11 mouse cellular contexts compared by ENCODE assay signal in genomic region chr17:45693812-45694565, GRCm38 (mm10). TPM values are rescaled to one million over a fixed set of nuclear protein-coding genes. Genes with fewer than 3 reads are reported as not detected.
DNase-seq lines count a peak whose midpoint lies in the region; ATAC-seq and TF ChIP-seq lines count a peak whose summit lies in the region.
"Had no signal": no experiment of that assay in that cellular context is flagged by ENCODE, and none has a peak within 500 bp of the region (broad histone marks: within the 10 kb centered on the region; RNA-seq: fewer than 3 reads in every experiment).

No protein-coding gene starts in this region.

- no peaks in the 10 kb centered on the region for H3K9me3 ChIP-seq in hindbrain, embryonic 13.5 days
- H3K9me3 ChIP-seq in hindbrain, embryonic 11.5 days (ENCODE audit: control insufficient read depth, low read length): no peaks in the 10 kb centered on the region
- H3K9me3 ChIP-seq in heart, embryonic 15.5 days (replicated peaks): no peaks in the 10 kb centered on the region
- no peaks in the 10 kb centered on the region for H3K9me3 ChIP-seq in lung, postnatal 0 days (ENCODE audit: low read length)
- H3K9me3 ChIP-seq: liver, embryonic 15.5 days had no signal

- H3K36me3 ChIP-seq in hindbrain, embryonic 13.5 days: peaks cover 20% of the 10 kb centered on the region
- no peaks in the 10 kb centered on the region for H3K36me3 ChIP-seq in hindbrain, embryonic 11.5 days (ENCODE audit: control insufficient read depth, insufficient read depth, low read length)
- H3K36me3 ChIP-seq in heart, embryonic 15.5 days: peaks cover 7% of the 10 kb centered on the region
- H3K36me3 ChIP-seq in lung, postnatal 0 days (ENCODE audit: insufficient read depth, low read length): no peaks in the 10 kb centered on the region
- H3K36me3 ChIP-seq in thymus, adult 2 months (ENCODE audit: control insufficient read depth, insufficient read depth, low read length): peaks cover 4% of the 10 kb centered on the region; the same call in 1 of the 2 replicates

- H3K9ac ChIP-seq in hindbrain, embryonic 13.5 days: peak overlapping the region; percentile 8; the same call in 1 of the 2 replicates
- H3K9ac ChIP-seq in hindbrain, embryonic 11.5 days (ENCODE audit: low read depth, low read length): no peak overlapping the region
- no peak overlapping the region for H3K9ac ChIP-seq in heart, embryonic 15.5 days
- H3K9ac ChIP-seq in lung, postnatal 0 days (replicated peaks; ENCODE audit: low read depth): 0 out of 2 replicates have a peak overlapping the region, but pooled peaks have one; percentile 1
- H3K9ac ChIP-seq: liver, embryonic 15.5 days had no signal

- no peak for ATAC-seq in hindbrain, embryonic 13.5 days (ENCODE audit: low FRiP score)
- ATAC-seq in hindbrain, embryonic 11.5 days (ENCODE audit: low FRiP score): no peak
- ATAC-seq in heart, embryonic 15.5 days (replicated peaks; ENCODE audit: insufficient number of reproducible peaks, insufficient read depth, low FRiP score, low read depth): no peak
- ATAC-seq in lung, postnatal 0 days: peak; percentile 91
- no peak for ATAC-seq in cerebellum, adult (ENCODE audit: insufficient number of reproducible peaks, low FRiP score, low TSS enrichment)

- no peak overlapping the region for H3K27ac ChIP-seq in hindbrain, embryonic 13.5 days
- no peak overlapping the region for H3K27ac ChIP-seq in hindbrain, embryonic 11.5 days (ENCODE audit: low read depth, low read length)
- peak overlapping the region; percentile 21; the same call in 1 of the 2 replicates for H3K27ac ChIP-seq in heart, embryonic 15.5 days
- H3K27ac ChIP-seq in lung, postnatal 0 days (ENCODE audit: low read length): peak overlapping the region; percentile 86
- H3K27ac ChIP-seq in thymus, adult 2 months (ENCODE audit: control insufficient read depth, insufficient read depth, low read length): no peak overlapping the region
- H3K27ac ChIP-seq: left cerebral cortex, adult 2 months had no signal

- TF ChIP-seq EP300 in lung, postnatal 0 days (IDR thresholded peaks at IDR 0.05): peak; percentile 89

- WGBS in hindbrain, embryonic 13.5 days: 89% methylated on average over 18 of the region's 18 CpGs
- 79% methylated on average over 18 of the region's 18 CpGs for WGBS in hindbrain, embryonic 11.5 days
- WGBS in heart, embryonic 15.5 days: 52% methylated on average over 18 of the region's 18 CpGs
- WGBS in lung, postnatal 0 days: 39% methylated on average over 18 of the region's 18 CpGs
- 93% methylated on average over 18 of the region's 18 CpGs for WGBS in thymus, adult 2 months

- no peak overlapping the region for H3K4me3 ChIP-seq in hindbrain, embryonic 13.5 days
- H3K4me3 ChIP-seq in hindbrain, embryonic 11.5 days (ENCODE audit: low read depth, low read length): no peak overlapping the region
- H3K4me3 ChIP-seq in heart, embryonic 15.5 days: no peak overlapping the region
- no peak overlapping the region for H3K4me3 ChIP-seq in lung, postnatal 0 days (ENCODE audit: low read depth, low read length)
- H3K4me3 ChIP-seq in thymus, adult 2 months (ENCODE audit: control insufficient read depth, insufficient read depth, low read length): no peak overlapping the region
- H3K4me3 ChIP-seq: left cerebral cortex, adult 2 months; liver, embryonic 15.5 days had no signal

- H3K4me1 ChIP-seq in hindbrain, embryonic 13.5 days (replicated peaks): no peaks in the 10 kb centered on the region
- H3K4me1 ChIP-seq in hindbrain, embryonic 11.5 days (replicated peaks; ENCODE audit: control insufficient read depth, insufficient read depth, low read length): no peaks in the 10 kb centered on the region
- peaks cover 39% of the 10 kb centered on the region for H3K4me1 ChIP-seq in heart, embryonic 15.5 days (replicated peaks)
- H3K4me1 ChIP-seq in lung, postnatal 0 days (ENCODE audit: insufficient read depth, low read depth, low read length): peaks cover 17% of the 10 kb centered on the region
- peaks cover 11% of the 10 kb centered on the region; the same call in 1 of the 2 replicates for H3K4me1 ChIP-seq in thymus, adult 2 months (replicated peaks; ENCODE audit: control insufficient read depth, insufficient read depth, low read length)

- no peak for TF ChIP-seq POLR2A in thymus, adult 2 months (IDR thresholded peaks at IDR 0.05; ENCODE audit: control insufficient read depth, extremely low read depth, insufficient read depth, low read length, poor library complexity)

- no peak overlapping the region for H3K4me2 ChIP-seq in hindbrain, embryonic 13.5 days
- H3K4me2 ChIP-seq in hindbrain, embryonic 11.5 days (replicated peaks; ENCODE audit: low read depth, low read length): no peak overlapping the region
- 0 out of 2 replicates have a peak overlapping the region, but pooled peaks have one; percentile 11 for H3K4me2 ChIP-seq in heart, embryonic 15.5 days
- H3K4me2 ChIP-seq in lung, postnatal 0 days (replicated peaks; ENCODE audit: low read depth, low read length): peak overlapping the region; percentile 20

- H3K27me3 ChIP-seq in hindbrain, embryonic 13.5 days: no peaks in the 10 kb centered on the region
- H3K27me3 ChIP-seq in hindbrain, embryonic 11.5 days (ENCODE audit: control insufficient read depth, insufficient read depth, low read length): no peaks in the 10 kb centered on the region
- H3K27me3 ChIP-seq in heart, embryonic 15.5 days: no peaks in the 10 kb centered on the region
- H3K27me3 ChIP-seq in lung, postnatal 0 days (replicated peaks; ENCODE audit: insufficient read depth, low read length): no peaks in the 10 kb centered on the region
- no peaks in the 10 kb centered on the region for H3K27me3 ChIP-seq in thymus, adult 2 months (ENCODE audit: control insufficient read depth, insufficient read depth, low read length)
- H3K27me3 ChIP-seq: liver, embryonic 15.5 days had no signal

- no peak for TF ChIP-seq CTCF in lung, postnatal 0 days (IDR thresholded peaks at IDR 0.05)
- no peak for TF ChIP-seq CTCF in thymus, adult 2 months (IDR thresholded peaks at IDR 0.05; ENCODE audit: borderline replicate concordance, control insufficient read depth, extremely low read depth, insufficient read depth, low read length, poor library complexity)

- no peak for DNase-seq in hindbrain, embryonic 11.5 days (ENCODE audit: low spot score)
- peak; percentile 38 for DNase-seq in MN1 (ENCODE audit: low spot score)
- DNase-seq in lung, postnatal 0 days (ENCODE audit: low spot score): peak; percentile 91
- DNase-seq in thymus, postnatal 4 days: no peak
- no peak for DNase-seq in thymus, adult 2 months

RNA-seq across cellular contexts. Expression of gene Tmem63b, which starts 7.3 kb away (rescaled TPM):
- 123 and 139 TPM in 2 replicates for polyA plus RNA-seq in hindbrain, embryonic 13.5 days (2015; fragmentation: Nextera tagmentation; extraction: Ambion mirVana)
- polyA plus RNA-seq in hindbrain, embryonic 11.5 days (2014; fragmentation: Nextera tagmentation; extraction: Ambion mirVana): 48.6 and 50.3 TPM in 2 replicates
- polyA plus RNA-seq in heart, embryonic 15.5 days (2015; fragmentation: Nextera tagmentation; extraction: Ambion mirVana): 35.1 and 42.4 TPM in 2 replicates
- 78.5 and 88.2 TPM in 2 replicates for polyA plus RNA-seq in lung, postnatal 0 days (2015; fragmentation: Nextera tagmentation; extraction: Ambion mirVana)
- polyA plus RNA-seq in thymus, adult 2 months (2012; rRNA removed): 119 TPM in 2 replicates

RNA-seq across cellular contexts. Expression of gene Mrpl14, which starts 7.9 kb away (rescaled TPM):
- polyA plus RNA-seq in hindbrain, embryonic 13.5 days (2015; fragmentation: Nextera tagmentation; extraction: Ambion mirVana): 121 and 122 TPM in 2 replicates
- polyA plus RNA-seq in hindbrain, embryonic 11.5 days (2014; fragmentation: Nextera tagmentation; extraction: Ambion mirVana): 105 and 109 TPM in 2 replicates
- 124 and 133 TPM in 2 replicates for polyA plus RNA-seq in heart, embryonic 15.5 days (2015; fragmentation: Nextera tagmentation; extraction: Ambion mirVana)
- polyA plus RNA-seq in lung, postnatal 0 days (2015; fragmentation: Nextera tagmentation; extraction: Ambion mirVana): 224 and 234 TPM in 2 replicates
- polyA plus RNA-seq in thymus, adult 2 months (2012; rRNA removed): 164 and 173 TPM in 2 replicates

RNA-seq across cellular contexts. Expression of gene Capn11, which starts 34.9 kb away (rescaled TPM):
- 0.65 and 0.95 TPM in 2 replicates for polyA plus RNA-seq in hindbrain, embryonic 13.5 days (2015; fragmentation: Nextera tagmentation; extraction: Ambion mirVana)
- polyA plus RNA-seq in hindbrain, embryonic 11.5 days (2014; fragmentation: Nextera tagmentation; extraction: Ambion mirVana): 0.79 and 1.0 TPM in 2 replicates
- polyA plus RNA-seq in heart, embryonic 15.5 days (2015; fragmentation: Nextera tagmentation; extraction: Ambion mirVana): 0.26 and 0.39 TPM in 2 replicates
- polyA plus RNA-seq in lung, postnatal 0 days (2015; fragmentation: Nextera tagmentation; extraction: Ambion mirVana): 0.08 TPM in 1 of 2 replicates, not detected in the other
- 0.09 and 0.11 TPM in 2 replicates for polyA plus RNA-seq in thymus, adult 2 months (2012; rRNA removed)
- polyA plus RNA-seq: kidney, postnatal 0 days had no signal

RNA-seq across cellular contexts. Expression of gene 1600014C23Rik, which starts 39.7 kb away (rescaled TPM):
- not detected in 2 replicates for polyA plus RNA-seq in hindbrain, embryonic 13.5 days (2015; fragmentation: Nextera tagmentation; extraction: Ambion mirVana)
- 0.32 and 0.37 TPM in 2 replicates for polyA plus RNA-seq in hindbrain, embryonic 11.5 days (2014; fragmentation: Nextera tagmentation; extraction: Ambion mirVana)
- 0.60 and 0.98 TPM in 2 replicates for polyA plus RNA-seq in heart, embryonic 15.5 days (2015; fragmentation: Nextera tagmentation; extraction: Ambion mirVana)
- polyA plus RNA-seq in lung, postnatal 0 days (2015; fragmentation: Nextera tagmentation; extraction: Ambion mirVana): not detected in 2 replicates
- not detected in 2 replicates for polyA plus RNA-seq in thymus, adult 2 months (2012; rRNA removed)
- polyA plus RNA-seq: liver, embryonic 15.5 days had no signal

Comparison
In these comparisons a context has a peak if more than half of its experiments do, and no peak if none do; other contexts are left out.
1. H3K9ac ChIP-seq: peak in hindbrain, embryonic 13.5 days (single experiment) and lung, postnatal 0 days (single experiment); none in hindbrain, embryonic 11.5 days (single experiment) and heart, embryonic 15.5 days (single experiment).
2. H3K27ac ChIP-seq: peak in heart, embryonic 15.5 days (single experiment) and lung, postnatal 0 days (single experiment); none in hindbrain, embryonic 13.5 days (single experiment), hindbrain, embryonic 11.5 days (single experiment) and thymus, adult 2 months (single experiment).
3. H3K4me2 ChIP-seq: peak in heart, embryonic 15.5 days (single experiment) and lung, postnatal 0 days (single experiment); none in hindbrain, embryonic 13.5 days (single experiment) and hindbrain, embryonic 11.5 days (single experiment).
4. DNase-seq: peak in MN1 (single experiment) and lung, postnatal 0 days (single experiment); none in hindbrain, embryonic 11.5 days (single experiment), thymus, postnatal 4 days (single experiment) and thymus, adult 2 months (single experiment).